Mouse (Mus musculus): ENCODE results near the gene Mettl7b. TPM values are rescaled to one million over a fixed set of nuclear protein-coding genes. Genes with fewer than 3 reads are reported as not detected.

Mettl7b gene
- polyA plus RNA-seq, 1 experiment from 2014 or later, result not detected

DNA sequence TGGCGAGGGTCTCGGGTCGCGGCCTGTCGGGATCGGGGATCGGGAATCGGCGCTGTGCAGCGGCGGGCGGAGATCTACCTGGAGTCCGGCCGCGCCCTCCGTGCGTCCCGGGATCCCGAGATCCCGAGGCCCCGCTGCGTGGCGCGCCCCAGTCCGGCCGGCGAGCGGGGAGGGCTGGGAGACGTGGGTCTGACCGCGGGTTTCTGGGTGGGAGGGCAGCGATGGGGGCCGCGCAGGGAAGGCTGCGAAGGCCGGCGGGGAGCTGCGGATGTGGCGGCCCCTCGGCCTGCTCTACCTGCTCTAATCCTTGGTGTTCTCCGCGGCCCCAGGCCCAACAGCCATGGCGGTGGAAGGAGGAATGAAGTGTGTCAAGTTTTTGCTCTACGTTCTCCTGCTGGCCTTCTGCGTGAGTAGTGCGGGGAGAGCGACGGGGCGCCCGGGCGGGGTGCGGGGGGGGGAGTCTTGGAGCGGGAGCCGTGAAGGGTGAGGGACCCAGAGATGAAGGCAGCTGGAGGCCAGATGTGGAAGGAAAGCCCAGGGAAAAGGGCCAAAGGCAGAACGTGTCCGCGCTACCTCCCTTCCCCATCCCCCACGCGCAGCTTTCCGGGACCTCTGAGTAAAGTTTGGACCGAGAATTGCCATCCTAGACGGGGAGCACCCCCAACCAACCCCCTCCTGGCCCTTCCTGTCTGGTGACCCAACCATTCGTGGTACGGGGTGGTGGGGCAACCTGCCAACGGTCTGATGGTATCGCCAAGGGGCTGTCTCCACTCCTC lies 50.5 kb downstream of the Mettl7b start:
- H3K27me3 ChIP-seq (ENCODE audit: control insufficient read depth, insufficient read depth, low read length), result no peaks in the 10 kb centered on the region
- peak overlapping the region; percentile 74 for H3K4me3 ChIP-seq (ENCODE audit: low read depth, low read length)
- H3K9me3 ChIP-seq (ENCODE audit: control insufficient read depth, low read length), result no peaks in the 10 kb centered on the region
- no peaks in the 10 kb centered on the region for H3K36me3 ChIP-seq (ENCODE audit: control insufficient read depth, insufficient read depth, low read length)
- DNase-seq (ENCODE audit: low spot score) (peak; percentile 70), ATAC-seq (replicated peaks; ENCODE audit: low FRiP score) (peak; percentile 16)
- WGBS, result 3% methylated on average over 56 of the region's 66 CpGs
- H3K4me2 ChIP-seq (ENCODE audit: low read depth, low read length, severe bottlenecking), result peak overlapping the region; percentile 87
- peaks cover 3% of the 10 kb centered on the region; the same call in 1 of the 2 replicates for H3K4me1 ChIP-seq (replicated peaks; ENCODE audit: control insufficient read depth, insufficient read depth, low read length)
- H3K27ac ChIP-seq (ENCODE audit: low read depth, low read length), result 0 out of 2 replicates have a peak overlapping the region, but pooled peaks have one; percentile 31
- peak overlapping the region; percentile 88 for H3K9ac ChIP-seq (ENCODE audit: low read length)

DNA sequence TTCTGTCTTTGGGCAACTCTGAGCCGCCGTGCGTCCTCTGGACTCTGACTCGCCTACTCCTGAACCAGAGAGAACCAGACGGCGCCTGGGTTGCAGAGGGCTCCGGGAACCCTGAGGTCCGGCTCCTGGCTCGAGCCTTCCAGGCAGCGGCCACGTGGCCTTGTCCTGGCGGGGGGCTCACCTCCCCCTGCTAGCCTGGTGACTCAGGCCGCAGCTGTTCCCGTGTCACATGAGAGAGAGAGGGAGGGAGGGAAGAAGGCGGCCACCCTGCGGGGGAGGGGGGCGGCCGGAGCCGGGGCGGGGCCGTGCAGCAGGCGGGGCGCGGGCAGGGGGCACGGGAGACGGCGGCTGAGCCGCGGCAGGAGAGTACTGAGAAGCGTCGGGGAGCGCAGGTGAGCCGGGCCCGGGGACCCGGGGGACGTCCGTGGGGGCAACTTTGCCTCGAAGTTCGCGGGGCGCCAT lies 51.2 kb downstream of the Mettl7b start:
- Histone ChIP-seq H3K27me3 (ENCODE audit: control insufficient read depth, insufficient read depth, low read length) (no peaks in the 10 kb centered on the region), H3K4me2 (ENCODE audit: low read depth, low read length, severe bottlenecking) (peak overlapping the region; percentile 87), H3K4me3 (ENCODE audit: low read depth, low read length) (peak overlapping the region; percentile 74), H3K4me1 (replicated peaks; ENCODE audit: control insufficient read depth, insufficient read depth, low read length) (peaks cover 3% of the 10 kb centered on the region; the same call in 1 of the 2 replicates), H3K9me3 (ENCODE audit: control insufficient read depth, low read length) (no peaks in the 10 kb centered on the region), H3K27ac (ENCODE audit: low read depth, low read length) (0 out of 2 replicates have a peak overlapping the region, but pooled peaks have one; percentile 31), H3K36me3 (ENCODE audit: control insufficient read depth, insufficient read depth, low read length) (no peaks in the 10 kb centered on the region), H3K9ac (ENCODE audit: low read length) (peak overlapping the region; percentile 88)
- WGBS, result 2% methylated on average over 21 of the region's 41 CpGs
- ATAC-seq (replicated peaks; ENCODE audit: low FRiP score), result peak; percentile 81
- peak; percentile 88 for DNase-seq (ENCODE audit: low spot score)

- H3K9ac ChIP-seq (ENCODE audit: low read length), result peak overlapping the region; percentile 88; the same call in 1 of the 2 replicates
- peaks cover 3% of the 10 kb centered on the region; the same call in 1 of the 2 replicates for H3K4me1 ChIP-seq (replicated peaks; ENCODE audit: control insufficient read depth, insufficient read depth, low read length)
- H3K27me3 ChIP-seq (ENCODE audit: control insufficient read depth, insufficient read depth, low read length), result no peaks in the 10 kb centered on the region
- H3K36me3 ChIP-seq (ENCODE audit: control insufficient read depth, insufficient read depth, low read length), result no peaks in the 10 kb centered on the region
- peak; percentile 48 for DNase-seq (ENCODE audit: low spot score)
- no peak overlapping the region for H3K27ac ChIP-seq (ENCODE audit: low read depth, low read length)
- H3K4me2 ChIP-seq (ENCODE audit: low read depth, low read length, severe bottlenecking), result peak overlapping the region; percentile 87
- peak overlapping the region; percentile 74; the same call in 1 of the 2 replicates for H3K4me3 ChIP-seq (ENCODE audit: low read depth, low read length)
- 58% methylated on average over 13 of the region's 13 CpGs for WGBS
- H3K9me3 ChIP-seq (ENCODE audit: control insufficient read depth, low read length), result no peaks in the 10 kb centered on the region
- ATAC-seq (replicated peaks; ENCODE audit: low FRiP score), result no peak
Measured at GRCm38 (mm10) chr10:128908778-128909448, 51.9 kb downstream of the Mettl7b start.

Other genes with a start within 250 kb of the Mettl7b start
- 3.9 and 4.0 TPM in 2 replicates for gene Dgka, start 216.1 kb downstream of the Mettl7b start, polyA plus RNA-seq (2014; fragmentation: Nextera tagmentation; extraction: Ambion mirVana)
- gene Pym1, start 213.1 kb downstream of the Mettl7b start, polyA plus RNA-seq (2014; fragmentation: Nextera tagmentation; extraction: Ambion mirVana), result 47.6 and 51.4 TPM in 2 replicates
- gene Mmp19, start 170.1 kb downstream of the Mettl7b start, polyA plus RNA-seq (2014; fragmentation: Nextera tagmentation; extraction: Ambion mirVana), result 0.51 and 0.60 TPM in 2 replicates
- 38.6 and 38.8 TPM in 2 replicates for gene Dnajc14, start 156.9 kb downstream of the Mettl7b start, polyA plus RNA-seq (2014; fragmentation: Nextera tagmentation; extraction: Ambion mirVana)
- 22.7 and 24.2 TPM in 2 replicates for gene Tmem198b, start 156.6 kb downstream of the Mettl7b start, polyA plus RNA-seq (2014; fragmentation: Nextera tagmentation; extraction: Ambion mirVana)
- 263 and 284 TPM in 2 replicates for gene Sarnp, start 143.7 kb downstream of the Mettl7b start, polyA plus RNA-seq (2014; fragmentation: Nextera tagmentation; extraction: Ambion mirVana)
- gene Ormdl2, start 139.3 kb downstream of the Mettl7b start, polyA plus RNA-seq (2014; fragmentation: Nextera tagmentation; extraction: Ambion mirVana), result 70.1 and 73.0 TPM in 2 replicates
- gene Gdf11, start 69.3 kb downstream of the Mettl7b start, polyA plus RNA-seq (2014; fragmentation: Nextera tagmentation; extraction: Ambion mirVana), result 10.5 and 11.7 TPM in 2 replicates
- 144 and 151 TPM in 2 replicates for gene Cd63, start 60.0 kb downstream of the Mettl7b start, polyA plus RNA-seq (2014; fragmentation: Nextera tagmentation; extraction: Ambion mirVana)
- gene Rdh5, start 38.1 kb downstream of the Mettl7b start, polyA plus RNA-seq (2014; fragmentation: Nextera tagmentation; extraction: Ambion mirVana), result 12.3 and 12.6 TPM in 2 replicates
- gene Bloc1s1, start 37.0 kb downstream of the Mettl7b start, polyA plus RNA-seq (2014; fragmentation: Nextera tagmentation; extraction: Ambion mirVana), result 191 and 202 TPM in 2 replicates
- 0.65 and 0.69 TPM in 2 replicates for gene Itga7, start 27.2 kb downstream of the Mettl7b start, polyA plus RNA-seq (2014; fragmentation: Nextera tagmentation; extraction: Ambion mirVana)
- gene Olfr9, start 28.4 kb upstream of the Mettl7b start, polyA plus RNA-seq (2014; fragmentation: Nextera tagmentation; extraction: Ambion mirVana), result not detected in 2 replicates
- gene Olfr763, start 49.8 kb upstream of the Mettl7b start, polyA plus RNA-seq (2014; fragmentation: Nextera tagmentation; extraction: Ambion mirVana), result not detected in 2 replicates
- not detected in 2 replicates for gene Olfr764-ps1, start 78.9 kb upstream of the Mettl7b start, polyA plus RNA-seq (2014; fragmentation: Nextera tagmentation; extraction: Ambion mirVana)
- gene Olfr765, start 89.0 kb upstream of the Mettl7b start, polyA plus RNA-seq (2014; fragmentation: Nextera tagmentation; extraction: Ambion mirVana), result not detected in 2 replicates
- not detected in 2 replicates for gene Olfr766-ps1, start 108.0 kb upstream of the Mettl7b start, polyA plus RNA-seq (2014; fragmentation: Nextera tagmentation; extraction: Ambion mirVana)
- not detected in 2 replicates for gene Olfr767, start 121.9 kb upstream of the Mettl7b start, polyA plus RNA-seq (2014; fragmentation: Nextera tagmentation; extraction: Ambion mirVana)
- gene Olfr768, start 138.4 kb upstream of the Mettl7b start, polyA plus RNA-seq (2014; fragmentation: Nextera tagmentation; extraction: Ambion mirVana), result not detected in 2 replicates
- gene Olfr769, start 156.9 kb upstream of the Mettl7b start, polyA plus RNA-seq (2014; fragmentation: Nextera tagmentation; extraction: Ambion mirVana), result not detected in 2 replicates
- not detected in 2 replicates for gene Olfr770, start 178.0 kb upstream of the Mettl7b start, polyA plus RNA-seq (2014; fragmentation: Nextera tagmentation; extraction: Ambion mirVana)
- not detected in 2 replicates for gene Olfr771, start 203.8 kb upstream of the Mettl7b start, polyA plus RNA-seq (2014; fragmentation: Nextera tagmentation; extraction: Ambion mirVana)
- not detected in 2 replicates for gene Olfr772, start 216.9 kb upstream of the Mettl7b start, polyA plus RNA-seq (2014; fragmentation: Nextera tagmentation; extraction: Ambion mirVana)
- gene Olfr773, start 226.4 kb upstream of the Mettl7b start, polyA plus RNA-seq (2014; fragmentation: Nextera tagmentation; extraction: Ambion mirVana), result not detected in 2 replicates

Measured in forebrain, embryonic 11.5 days (tissue).